Mouse (Mus musculus) erythroblast, embryonic 14.5 days (primary cell): ENCODE data around the gene Llcfc1.

Experiments
- GATA1 ChIP-seq: IDR thresholded peaks from 2 replicates; pipeline ENCODE4 v1.6.1; 2012; ENCODE audit warnings: low read length, inconsistent platforms, mixed read lengths
- TAL1 ChIP-seq: IDR thresholded peaks from 3 replicates; pipeline ENCODE4 v1.6.1; 2012; ENCODE audit warnings: low read length, inconsistent platforms, mixed read lengths

GRCm38 (mm10) chr6:41658487-41658886 lies 25.7 kb upstream of the Llcfc1 start:
- TF ChIP-seq TAL1 (no peak), GATA1 (no peak)
